Mouse (Mus musculus): ENCODE data around the gene Cbln4. TPM values are rescaled to one million over a fixed set of nuclear protein-coding genes. Genes with fewer than 3 reads are reported as not detected.

Gene Cbln4
- polyA plus RNA-seq, 1 experiment = not detected

Other genes starting within 250 kb of the Cbln4 start
- gene Mc3r, start 205.0 kb upstream of the Cbln4 start, polyA plus RNA-seq (2012; rRNA removed) = not detected in 2 replicates